Mouse (Mus musculus) CH12F3 (cell line): ENCODE data around the gene Taf1b.
"Not testable (repeated sequence)": the region's sequence is repeated elsewhere in the genome, so short reads cannot be mapped to it uniquely, and the experiment has no call there.

ENCODE experiments used
- in situ Hi-C: fragments of 300-500 bp; cut with MboI; formaldehyde crosslinking; loops from 2 replicates; pipeline ENCODE4 v1.14.3; 2020; ENCODE audit warnings: low sequenced_read_pairs

Gene Taf1b

GRCm38 (mm10) chr12:24498150-24498840, at the start of gene Taf1b:
Gene Taf1b (plus strand): TSS chr12:24498359.
- in situ Hi-C loops: no loop called here

- in situ Hi-C loops: no loop called here
Measured at GRCm38 (mm10) chr12:24460406-24460805, 37.8 kb upstream of the Taf1b start.

GRCm38 (mm10) chr12:24462121-24462520, 36.0 kb upstream of the Taf1b start:
- in situ Hi-C loops: not testable (repeated sequence)

- in situ Hi-C loops: not testable (repeated sequence)
Measured at GRCm38 (mm10) chr12:24463490-24463889, 34.7 kb upstream of the Taf1b start.

- in situ Hi-C loops: no loop called here
Measured at GRCm38 (mm10) chr12:24468966-24469365, 29.2 kb upstream of the Taf1b start.

- in situ Hi-C loops: no loop called here
Measured at GRCm38 (mm10) chr12:24470943-24471342, 27.2 kb upstream of the Taf1b start.

- in situ Hi-C loops: no loop called here
Measured at GRCm38 (mm10) chr12:24473221-24473620, 24.9 kb upstream of the Taf1b start.

- in situ Hi-C loops: no loop called here
Measured at GRCm38 (mm10) chr12:24484930-24485329, 13.2 kb upstream of the Taf1b start.

GRCm38 (mm10) chr12:24486882-24487281, 11.3 kb upstream of the Taf1b start:
- in situ Hi-C loops: no loop called here

GRCm38 (mm10) chr12:24492507-24492906, 5.7 kb upstream of the Taf1b start:
- in situ Hi-C loops: not testable (repeated sequence)

- in situ Hi-C loops: no loop called here
Measured at GRCm38 (mm10) chr12:24493011-24493410, 5.1 kb upstream of the Taf1b start.

GRCm38 (mm10) chr12:24493412-24493811, 4.7 kb upstream of the Taf1b start:
- in situ Hi-C loops: no loop called here

- in situ Hi-C loops: not testable (repeated sequence)
Measured at GRCm38 (mm10) chr12:24494791-24495190, 3.4 kb upstream of the Taf1b start.

GRCm38 (mm10) chr12:24498841-24499485, 804 bp downstream of the Taf1b start:
- in situ Hi-C loops: not testable (repeated sequence)

- in situ Hi-C loops: no loop called here
Measured at GRCm38 (mm10) chr12:24517118-24517517, 19.0 kb downstream of the Taf1b start.

GRCm38 (mm10) chr12:24521076-24521475, 22.9 kb downstream of the Taf1b start:
- in situ Hi-C loops: no loop called here

GRCm38 (mm10) chr12:24525065-24525464, 26.9 kb downstream of the Taf1b start:
- in situ Hi-C loops: not testable (repeated sequence)

- in situ Hi-C loops: no loop called here
Measured at GRCm38 (mm10) chr12:24536390-24536789, 38.2 kb downstream of the Taf1b start.

- in situ Hi-C loops: no loop called here
Measured at GRCm38 (mm10) chr12:24537201-24537600, 39.0 kb downstream of the Taf1b start.

- in situ Hi-C loops: no loop called here
Measured at GRCm38 (mm10) chr12:24537965-24538364, 39.8 kb downstream of the Taf1b start.

- in situ Hi-C loops: no loop called here
Measured at GRCm38 (mm10) chr12:24541426-24542154, 43.4 kb downstream of the Taf1b start.

- in situ Hi-C loops: no loop called here
Measured at GRCm38 (mm10) chr12:24547686-24548085, 49.5 kb downstream of the Taf1b start.
